Mouse (Mus musculus) E14TG2a.4 (cell line): ENCODE measurements around the gene Olfr1250.
"Not testable (repeated sequence)": the region's sequence is repeated elsewhere in the genome, so short reads cannot be mapped to it uniquely, and the experiment has no call there.

Experiments used
- H3K27me3 ChIP-seq: 2 replicates; pipeline ENCODE4 v1.6.1; 2014; ENCODE audit warnings: low read length, control low read depth; ENCODE audit not compliant: insufficient read depth
- H3K36me3 ChIP-seq: 2 replicates; pipeline ENCODE4 v1.6.1; 2014; ENCODE audit warnings: low read length, control low read depth; ENCODE audit not compliant: insufficient read depth
- H3K4me1 ChIP-seq: replicated peaks from 2 replicates; pipeline ENCODE4 v1.6.1; 2014; ENCODE audit warnings: low read depth, low read length, control low read depth
- H3K4me3 ChIP-seq: replicated peaks from 2 replicates; pipeline ENCODE4 v1.5.1; 2014; ENCODE audit warnings: mild to moderate bottlenecking, low read length
- H3K9me3 ChIP-seq: 2 replicates; pipeline ENCODE4 v1.6.1; 2014; ENCODE audit warnings: low read length, control low read depth
- CTCF ChIP-seq: conservative IDR thresholded peaks from 2 replicates; pipeline ENCODE4 v1.5.1; 2014; ENCODE audit warnings: low read length
- NANOG ChIP-seq: IDR thresholded peaks from 2 replicates; pipeline ENCODE4 v1.6.1; 2014; ENCODE audit warnings: borderline replicate concordance, low read length, mixed read lengths
- POU5F1 ChIP-seq: IDR thresholded peaks from 2 replicates; pipeline ENCODE4 v1.6.1; 2014; ENCODE audit warnings: low read length, borderline replicate concordance

Olfr1250 gene

GRCm38 (mm10) chr2:89661367-89661766, at the start of gene Olfr1250:
TSS of gene Olfr1250 (minus strand) at chr2:89661467.
- no peaks in the 10 kb centered on the region for H3K4me1 ChIP-seq
- no peaks in the 10 kb centered on the region for H3K9me3 ChIP-seq
- H3K27me3 ChIP-seq, result no peaks in the 10 kb centered on the region
- H3K36me3 ChIP-seq, result no peaks in the 10 kb centered on the region
- no peak within 1 kb of the TSS for H3K4me3 ChIP-seq
- TF ChIP-seq CTCF (no peak), NANOG (no peak), POU5F1 (no peak)

DNA sequence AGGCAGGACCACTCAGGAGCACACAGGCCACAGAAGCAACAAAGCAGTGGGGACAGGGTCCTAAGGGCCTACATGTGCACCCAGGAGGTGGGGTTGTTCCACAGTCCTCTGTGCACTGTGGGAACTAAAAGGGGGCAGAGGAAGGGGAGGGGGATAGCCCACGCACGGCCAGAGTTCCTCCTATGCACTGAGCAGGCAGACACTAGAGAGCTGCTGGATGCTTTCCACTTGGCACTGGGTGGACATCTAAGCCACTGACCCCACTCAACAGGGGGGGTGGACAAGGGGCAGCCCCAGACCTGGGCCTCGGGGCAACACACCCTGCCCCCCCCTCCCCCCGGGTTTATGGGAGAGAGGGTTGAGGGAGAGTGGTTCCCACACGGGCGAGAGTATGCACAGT, 30.7 kb upstream of the Olfr1250 start:
- no peaks in the 10 kb centered on the region for H3K9me3 ChIP-seq
- TF ChIP-seq CTCF (no peak), POU5F1 (no peak), NANOG (no peak)
- no peak overlapping the region for H3K4me3 ChIP-seq

GRCm38 (mm10) chr2:89671836-89672235, 10.6 kb upstream of the Olfr1250 start, which contains the start of gene Olfr1251:
TSS of gene Olfr1251 (minus strand) at chr2:89671936.
- TF ChIP-seq NANOG, result no peak
- no peak for TF ChIP-seq POU5F1
- TF ChIP-seq CTCF, result no peak
- H3K9me3 ChIP-seq, result peaks cover 11% of the 10 kb centered on the region; the same call in 1 of the 2 replicates
- H3K4me1 ChIP-seq, result no peaks in the 10 kb centered on the region
- H3K36me3 ChIP-seq, result no peaks in the 10 kb centered on the region
- no peak within 1 kb of the TSS for H3K4me3 ChIP-seq
- no peaks in the 10 kb centered on the region for H3K27me3 ChIP-seq

More for the DNA sequence above, 30.7 kb upstream of the Olfr1250 start:
- H3K27me3 ChIP-seq, result no peaks in the 10 kb centered on the region
- H3K36me3 ChIP-seq, result no peaks in the 10 kb centered on the region
- no peaks in the 10 kb centered on the region for H3K4me1 ChIP-seq

GRCm38 (mm10) chr2:89634883-89635282, 26.4 kb downstream of the Olfr1250 start, which contains the start of gene Olfr1249:
TSS of gene Olfr1249 (minus strand) at chr2:89634983.
- no peaks in the 10 kb centered on the region for H3K4me1 ChIP-seq
- TF ChIP-seq CTCF, result no peak
- no peak for TF ChIP-seq POU5F1
- TF ChIP-seq NANOG, result no peak
- no peaks in the 10 kb centered on the region for H3K27me3 ChIP-seq
- no peaks in the 10 kb centered on the region for H3K9me3 ChIP-seq
- no peak within 1 kb of the TSS for H3K4me3 ChIP-seq
- no peaks in the 10 kb centered on the region for H3K36me3 ChIP-seq

DNA sequence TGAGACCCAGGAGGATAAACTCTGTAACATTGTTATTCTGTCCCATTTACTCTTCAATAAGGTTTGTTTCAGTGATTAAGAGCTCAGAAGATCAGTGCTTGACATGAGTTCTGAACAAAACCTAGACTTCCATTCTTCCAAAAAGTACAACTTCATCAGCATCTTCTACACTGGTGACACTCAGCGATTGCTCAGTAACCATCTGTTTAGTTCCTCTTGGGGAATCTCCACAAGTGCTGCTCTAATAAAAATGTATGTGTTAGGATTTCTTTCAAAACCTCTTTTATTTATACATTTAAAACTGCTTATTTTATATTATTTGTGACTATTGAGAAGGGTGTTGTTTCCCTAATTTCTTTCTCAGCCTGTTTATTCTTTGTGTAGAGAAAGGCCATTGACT, 43.1 kb downstream of the Olfr1250 start, which contains the start of gene Olfr1248:
TSS of gene Olfr1248 (minus strand) at position 101 of the 400 bp plus-strand sequence.
- not testable (repeated sequence) for H3K27me3 ChIP-seq, H3K4me1 ChIP-seq, H3K36me3 ChIP-seq, H3K4me3 ChIP-seq, H3K9me3 ChIP-seq

DNA sequence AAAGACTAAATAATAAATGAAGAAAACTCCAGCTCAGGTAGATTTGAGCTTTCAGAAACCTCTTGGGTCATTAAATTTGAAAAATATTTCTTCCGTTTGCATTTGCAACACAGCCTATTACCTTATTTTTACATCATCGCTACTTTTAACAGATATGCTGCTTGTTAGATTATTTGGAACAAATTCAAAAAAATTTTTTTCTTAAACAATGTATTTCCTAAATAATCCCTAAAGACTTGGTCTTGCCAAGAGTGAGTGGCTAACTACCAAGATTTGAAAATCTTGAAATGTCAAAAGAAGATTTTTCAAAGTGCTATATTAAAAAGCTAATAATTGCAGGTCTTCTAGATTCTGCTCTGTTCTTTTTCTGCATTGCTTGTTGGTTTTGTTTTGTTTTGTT, 47.2 kb downstream of the Olfr1250 start, which contains the start of gene Olfr1247:
TSS of gene Olfr1247 (minus strand) at position 101 of the 400 bp plus-strand sequence.
- Histone ChIP-seq H3K4me1 (no peaks in the 10 kb centered on the region), H3K27me3 (no peaks in the 10 kb centered on the region), H3K9me3 (no peaks in the 10 kb centered on the region), H3K4me3 (no peak within 1 kb of the TSS), H3K36me3 (no peaks in the 10 kb centered on the region)
- TF ChIP-seq NANOG (no peak), POU5F1 (no peak), CTCF (no peak)
